Mouse (Mus musculus) left cerebral cortex, adult 18-20 months (tissue): Measurements from ENCODE around the gene Zkscan16. TPM values are rescaled to one million over a fixed set of nuclear protein-coding genes. Genes with fewer than 3 reads are reported as not detected.

Experiments
- DNase-seq, 2 experiments: peaks; one replicate each; pipeline ENCODE4 v3.0.0; 2021 to 2022; ENCODE audit warnings: low spot score in 2 of 2, mixed read lengths in 1 of 2
- long read RNA-seq, 2 experiments: library from polyadenylated mRNA; stranded (forward); transcript quantifications; one replicate each; pipeline ENCODE4 v2.0.0; 2021
- total RNA-seq, 2 experiments: library from RNA; stranded (reverse); gene quantifications; 2 replicates each; pipeline ENCODE4 v1.2.3; 2021

Zkscan16 gene
- 10 to 100 TPM; 57.7 to 61.3 TPM for total RNA-seq
- long read RNA-seq, experiment 1, partial matches to known transcripts = 3 of 9 reads
- long read RNA-seq, experiment 1, other reads (novel, unspliced or antisense) = 5 of 9 reads
- long read RNA-seq, experiment 2, partial matches to known transcripts = 1 of 7 reads
- long read RNA-seq, experiment 2, other reads (novel, unspliced or antisense) = 6 of 7 reads

- peak; percentile 91 to 92 for DNase-seq
Measured at GRCm38 (mm10) chr4:58943420-58944205, at the start of gene Zkscan16. Gene Zkscan16 (plus strand): TSS chr4:58943628.

DNA sequence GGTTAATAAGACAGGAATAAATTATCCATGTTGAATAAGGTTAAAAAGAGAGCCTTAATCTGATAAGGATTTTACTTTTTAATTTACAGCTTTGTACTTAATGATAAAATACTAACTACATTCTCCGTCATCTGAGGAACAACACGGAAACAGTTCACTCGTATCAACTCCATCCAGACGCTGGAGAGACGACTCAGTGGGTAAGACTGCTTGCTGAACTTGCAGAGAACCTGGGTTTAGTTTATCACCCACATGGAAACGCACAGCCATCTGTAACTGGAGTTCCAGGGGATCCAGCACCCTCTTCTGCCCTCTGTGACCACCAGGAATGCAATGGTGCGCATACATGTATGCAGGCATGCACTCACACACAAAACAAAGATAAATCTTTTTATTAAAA, 49.0 kb upstream of the Zkscan16 start:
- DNase-seq = no peak

GRCm38 (mm10) chr4:58897436-58897835, 46.0 kb upstream of the Zkscan16 start:
- DNase-seq = no peak

DNA sequence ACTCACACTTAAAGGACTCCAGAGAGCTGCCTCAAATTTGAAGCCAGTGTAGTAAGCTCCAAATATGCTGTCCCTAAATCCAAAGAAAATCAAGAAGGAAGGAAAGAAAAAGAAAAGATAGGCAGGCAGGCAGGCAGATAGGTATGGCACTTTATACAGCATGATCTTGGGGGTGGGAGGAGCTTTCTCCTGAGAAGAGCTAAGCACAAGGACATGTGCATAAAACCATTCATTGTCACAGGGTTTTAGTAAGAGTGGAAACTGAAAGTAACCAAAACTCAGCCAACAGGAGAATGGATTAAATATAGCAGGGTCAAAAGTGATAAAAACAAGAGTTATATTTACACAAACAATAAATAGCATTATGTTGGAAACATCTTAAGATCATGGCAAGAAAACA, 45.1 kb upstream of the Zkscan16 start:
- DNase-seq = no peak

DNA sequence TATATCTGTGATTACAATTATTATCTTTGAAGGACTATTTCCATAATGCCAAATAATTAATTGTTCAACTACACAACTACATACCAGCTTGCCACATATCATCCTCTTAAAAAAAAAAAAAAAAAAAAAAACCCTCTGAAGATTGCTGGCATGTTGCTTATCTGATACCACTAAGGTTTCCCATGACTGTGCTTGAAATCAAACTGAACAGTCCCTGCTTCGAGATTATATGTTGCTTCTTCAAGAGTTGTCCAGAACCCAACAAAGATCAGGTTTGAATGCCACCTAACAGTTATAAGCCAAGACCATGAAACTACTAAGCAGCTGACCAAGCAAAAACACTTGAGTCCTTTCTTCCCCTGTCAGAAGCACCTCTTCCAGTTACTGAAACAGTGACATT, 36.0 kb upstream of the Zkscan16 start:
- no peak for DNase-seq

DNA sequence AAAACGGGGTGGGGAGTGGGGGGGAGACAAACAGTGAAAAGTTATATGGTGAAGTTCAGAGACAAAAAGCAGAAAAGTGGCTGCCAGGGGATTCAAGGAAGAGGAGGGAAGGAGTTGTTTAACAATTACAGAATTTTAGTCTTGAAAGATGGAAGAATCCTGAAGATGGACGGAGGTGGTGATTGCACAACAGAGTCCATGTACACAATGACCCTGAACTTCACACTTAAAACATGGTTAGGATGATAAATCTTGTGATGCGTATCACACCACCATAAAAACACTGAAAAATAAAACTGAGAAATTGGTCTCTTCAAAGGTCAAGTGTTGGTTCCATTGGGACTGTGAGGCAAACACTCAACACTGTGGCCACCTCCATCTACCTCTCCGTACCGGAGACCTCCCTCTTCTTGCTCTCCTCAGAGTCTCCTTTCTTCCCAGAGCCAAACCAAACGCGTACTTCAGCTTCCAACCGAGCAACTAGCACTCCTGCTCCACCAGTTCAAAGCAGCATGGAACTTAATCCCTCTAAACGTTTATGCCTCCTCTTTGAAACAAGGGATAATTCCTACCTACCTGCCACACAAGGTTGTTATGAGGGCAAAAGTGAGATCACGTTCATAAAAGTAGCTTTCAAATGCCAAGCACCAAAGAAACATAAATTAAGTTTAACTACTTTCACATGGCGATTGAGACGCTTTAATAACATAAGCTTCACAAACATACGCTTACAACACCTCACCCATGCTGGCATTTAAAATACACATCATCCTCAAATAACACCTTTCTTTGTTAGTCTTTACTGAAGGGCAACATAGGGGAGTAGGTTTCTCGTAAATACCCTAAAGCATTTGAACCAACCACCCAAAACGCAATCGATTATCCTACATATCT, 33.0 kb upstream of the Zkscan16 start:
- DNase-seq = no peak

DNA sequence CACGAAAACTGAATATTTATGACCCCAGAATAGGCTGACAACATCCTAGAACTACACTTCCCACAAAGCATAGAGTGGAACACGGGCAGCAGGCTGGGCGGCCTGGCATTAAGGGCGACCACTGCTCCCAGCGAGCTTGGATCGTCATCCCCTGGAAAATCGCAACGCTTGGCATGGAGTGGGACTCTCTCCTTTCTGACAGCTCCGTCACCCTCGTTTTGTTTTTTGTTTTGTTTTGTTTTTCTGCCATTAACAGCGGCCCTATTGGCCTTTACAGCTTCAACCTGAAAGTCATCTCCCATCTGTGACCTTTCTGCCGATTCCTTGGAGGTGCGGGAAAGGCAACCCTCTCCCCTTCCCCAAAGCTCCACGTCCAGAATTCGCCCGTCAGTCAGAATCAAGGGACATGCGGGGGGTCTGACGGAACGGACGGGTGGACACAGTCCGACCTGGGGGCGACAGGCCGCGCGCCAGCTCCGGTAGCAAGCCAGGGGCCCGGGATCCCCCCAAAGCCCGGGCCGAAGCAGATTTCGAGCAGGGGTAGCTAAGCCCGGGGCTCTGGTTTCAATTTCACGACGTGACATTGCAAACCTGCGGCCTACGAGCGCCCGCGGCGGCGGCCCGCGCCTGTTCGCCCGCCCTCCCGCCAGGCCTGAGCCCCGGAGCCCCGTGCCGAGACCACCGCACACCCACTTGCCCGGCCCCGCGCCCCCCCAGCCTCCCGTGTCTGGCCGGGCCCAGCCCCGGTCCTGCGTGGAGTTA, 32.2 kb upstream of the Zkscan16 start:
- DNase-seq = peak; percentile 37 to 41

- DNase-seq = peak; percentile 43 to 61
Measured at GRCm38 (mm10) chr4:58911831-58912628, 31.4 kb upstream of the Zkscan16 start.

DNA sequence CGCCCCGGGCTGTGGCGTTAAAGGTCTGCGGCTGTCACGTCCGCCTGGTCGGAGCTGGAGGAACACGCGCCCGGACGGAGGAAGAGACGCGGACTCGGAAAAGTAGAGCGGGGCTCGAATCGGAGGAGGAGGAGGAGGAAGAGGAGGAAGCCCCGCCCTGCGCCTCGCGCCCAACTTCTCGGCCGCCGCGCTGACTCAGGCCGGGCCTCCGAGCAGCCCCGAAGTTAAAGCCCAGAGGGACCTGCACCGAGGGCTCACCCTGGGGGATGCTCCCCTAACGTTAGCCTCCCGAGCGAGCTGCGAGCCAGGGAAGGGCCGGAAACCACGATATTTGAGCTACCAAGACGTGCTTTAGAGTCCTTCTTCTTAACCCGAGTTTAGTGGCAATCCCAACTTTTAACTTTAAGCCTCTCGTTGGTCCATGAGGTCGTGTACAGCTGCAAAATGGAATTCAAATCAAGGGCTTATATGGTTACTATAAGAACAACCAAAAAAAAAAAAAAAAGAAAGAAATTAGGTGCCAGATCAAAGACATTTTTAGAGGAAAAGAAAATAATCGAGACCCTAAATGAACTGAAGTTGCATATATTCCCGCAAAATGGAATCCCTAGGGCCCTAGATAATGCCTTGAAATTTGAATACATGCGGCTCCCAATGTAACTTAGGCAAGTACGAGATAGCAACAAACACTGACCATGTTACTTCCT, 30.6 kb upstream of the Zkscan16 start, which contains the start of gene Ecpas:
Ecpas (minus strand) TSS at position 121 of the 707 bp plus-strand sequence.
- DNase-seq = peak; percentile 68 to 82

GRCm38 (mm10) chr4:58913336-58914026, 29.9 kb upstream of the Zkscan16 start:
- no peak for DNase-seq

GRCm38 (mm10) chr4:58915081-58915826, 28.2 kb upstream of the Zkscan16 start:
- no peak for DNase-seq

DNA sequence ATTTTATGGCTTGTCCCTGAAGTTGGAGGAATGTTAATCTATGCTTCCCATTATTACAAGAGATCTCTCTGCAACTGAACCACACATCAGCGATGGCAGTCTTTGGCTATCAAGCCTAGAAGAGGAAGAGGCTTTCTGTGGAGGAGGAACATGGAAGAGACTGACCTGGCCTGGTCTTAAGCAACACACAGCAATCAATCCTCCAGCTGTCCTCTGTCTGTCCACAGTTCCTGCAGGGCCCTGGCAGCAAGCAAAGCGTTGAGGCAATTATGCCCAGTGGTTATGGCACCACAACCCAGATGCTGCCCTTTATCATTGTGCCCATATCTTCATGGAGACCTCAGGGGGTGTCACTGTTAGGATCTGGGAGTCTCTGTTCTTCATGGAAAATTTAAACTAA, 19.5 kb upstream of the Zkscan16 start:
- DNase-seq = no peak

GRCm38 (mm10) chr4:58925664-58926063, 17.8 kb upstream of the Zkscan16 start:
- no peak for DNase-seq

- DNase-seq = no peak
Measured at GRCm38 (mm10) chr4:58926120-58926519, 17.3 kb upstream of the Zkscan16 start.

DNA sequence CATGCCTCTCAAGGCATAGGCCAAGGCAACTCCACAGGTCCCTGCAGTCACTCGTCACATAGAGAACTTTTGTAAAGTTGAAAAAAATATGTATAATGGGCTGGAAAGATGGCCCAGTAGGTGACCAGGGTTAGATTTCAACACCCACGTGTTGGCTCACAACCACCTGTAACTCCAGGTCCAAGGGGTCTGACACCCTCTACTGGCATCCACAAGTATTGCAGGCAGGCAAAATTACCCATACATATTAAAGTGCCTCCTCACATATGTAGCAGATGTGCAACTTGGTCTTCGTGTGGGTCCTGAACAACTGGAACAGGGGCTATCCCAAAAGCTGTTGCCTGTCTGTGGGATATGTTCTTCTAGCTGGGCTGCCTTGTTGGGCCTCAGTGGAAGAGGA, 15.8 kb upstream of the Zkscan16 start:
- DNase-seq = no peak

DNA sequence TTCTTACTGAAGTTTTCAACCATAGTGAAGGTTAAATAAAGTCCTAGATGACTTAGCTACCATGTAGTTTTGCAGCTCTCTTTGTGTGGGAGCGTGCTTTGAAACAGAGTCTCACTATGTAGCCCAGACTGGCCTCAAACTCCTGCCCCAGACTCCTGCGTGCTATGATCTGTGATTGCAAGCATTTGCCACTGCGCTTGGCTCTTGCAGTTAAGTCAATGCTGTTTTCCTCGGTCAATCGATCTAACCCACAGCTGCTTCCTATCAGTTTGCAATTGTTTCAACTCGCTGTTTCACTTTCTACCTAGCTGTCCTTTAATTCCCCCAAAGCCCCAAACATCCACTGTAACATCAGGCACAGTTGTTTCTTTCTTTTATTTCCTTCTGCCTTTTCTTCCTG, 10.9 kb upstream of the Zkscan16 start:
- no peak for DNase-seq

DNA sequence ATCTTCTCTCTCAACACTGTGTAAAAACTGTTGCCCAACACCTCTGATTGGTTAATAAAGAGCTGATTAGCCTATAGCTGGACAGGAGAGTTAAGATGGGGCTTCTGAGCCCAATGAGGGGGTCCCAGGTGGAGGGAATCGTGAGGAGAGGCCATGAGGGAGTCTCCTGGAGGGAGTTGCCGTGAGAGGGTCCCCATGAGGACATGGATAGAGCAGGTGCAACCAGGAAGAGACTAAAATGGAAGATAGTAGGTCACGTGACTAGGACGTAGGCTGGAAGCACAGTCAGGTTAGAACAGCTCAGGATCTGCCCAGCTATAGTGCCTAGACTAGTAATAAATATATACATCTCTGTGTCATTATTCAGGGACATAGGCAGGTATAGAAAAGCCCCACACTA, 9.1 kb upstream of the Zkscan16 start:
- no peak for DNase-seq
